Mouse (Mus musculus): ENCODE measurements around the gene Rpsa. TPM values are rescaled to one million over a fixed set of nuclear protein-coding genes. Genes with fewer than 3 reads are reported as not detected.

The Rpsa gene
- total and polyA plus RNA-seq, 2 experiments from 2014 or later, result 876 to 1,524 TPM

DNA sequence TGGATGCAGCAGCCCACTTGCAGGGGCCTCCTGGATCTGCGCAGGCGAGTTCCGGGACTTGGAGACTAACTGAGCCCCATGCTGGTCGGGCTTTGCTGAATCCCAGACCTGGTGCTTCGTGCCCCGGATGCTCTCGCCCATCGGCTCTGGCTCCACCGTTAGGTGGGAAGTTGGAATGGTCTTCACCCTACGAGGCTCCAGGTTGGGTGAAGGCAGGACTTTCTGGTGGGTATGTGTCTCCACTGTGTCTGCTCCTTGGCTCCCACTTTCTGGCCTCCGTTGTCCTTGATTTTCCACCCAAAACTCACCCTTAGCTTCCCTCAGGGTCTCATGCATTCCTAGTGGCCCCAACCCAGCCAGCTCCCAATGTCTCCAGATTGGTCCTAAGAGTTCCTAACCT is 8.0 kb downstream of the Rpsa start:
- DNase-seq (ENCODE audit: low spot score), result no peak
- Histone ChIP-seq H3K27ac (ENCODE audit: low read depth, low read length) (no peak overlapping the region), H3K4me1 (ENCODE audit: insufficient read depth, low read length) (no peaks in the 10 kb centered on the region), H3K9me3 (ENCODE audit: low read length) (no peaks in the 10 kb centered on the region), H3K4me2 (ENCODE audit: low read depth, low read length, poor library complexity, severe bottlenecking) (no peak overlapping the region), H3K36me3 (ENCODE audit: insufficient read depth, low read length) (peaks cover 21% of the 10 kb centered on the region), H3K9ac (replicated peaks; ENCODE audit: low read length, poor library complexity, severe bottlenecking) (no peak overlapping the region), H3K4me3 (ENCODE audit: low read depth, low read length) (no peak overlapping the region), H3K27me3 (ENCODE audit: insufficient read depth, low read length) (no peaks in the 10 kb centered on the region)
- no peak for TF ChIP-seq CTCF (IDR thresholded peaks at IDR 0.05)
- no peak for ATAC-seq (ENCODE audit: low FRiP score)
- WGBS, result 91% methylated on average over 11 of the region's 11 CpGs

DNA sequence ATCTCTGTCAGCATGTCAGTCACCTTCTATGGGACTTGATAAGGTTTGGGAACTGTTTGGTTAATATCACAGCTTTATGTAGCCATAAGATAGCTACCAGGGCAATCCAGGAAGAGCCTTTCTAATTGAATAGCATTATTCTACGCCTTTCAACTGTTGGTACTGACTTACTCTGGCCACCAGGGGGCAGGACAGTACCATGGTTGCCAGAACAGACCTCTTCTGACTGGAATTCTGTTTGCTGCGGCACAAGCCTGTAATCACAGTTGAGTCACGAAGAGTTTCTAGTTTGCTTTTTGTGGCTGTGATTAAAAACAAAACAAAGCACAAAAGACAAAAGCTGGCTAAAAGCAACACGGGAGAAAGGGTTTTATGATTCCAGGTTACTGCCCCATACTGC is 13.2 kb downstream of the Rpsa start:
- TF ChIP-seq CTCF (IDR thresholded peaks at IDR 0.05), result peak; percentile 97
- ATAC-seq (ENCODE audit: low FRiP score) (peak; percentile 78), DNase-seq (ENCODE audit: low spot score) (peak; percentile 89)
- Histone ChIP-seq H3K4me3 (ENCODE audit: low read depth, low read length) (no peak overlapping the region), H3K9ac (replicated peaks; ENCODE audit: low read length, poor library complexity, severe bottlenecking) (no peak overlapping the region), H3K27ac (ENCODE audit: low read depth, low read length) (no peak overlapping the region), H3K36me3 (ENCODE audit: insufficient read depth, low read length) (no peaks in the 10 kb centered on the region), H3K9me3 (ENCODE audit: low read length) (no peaks in the 10 kb centered on the region), H3K4me1 (ENCODE audit: insufficient read depth, low read length) (no peaks in the 10 kb centered on the region), H3K4me2 (ENCODE audit: low read depth, low read length, poor library complexity, severe bottlenecking) (no peak overlapping the region), H3K27me3 (ENCODE audit: insufficient read depth, low read length) (no peaks in the 10 kb centered on the region)
- WGBS, result 1% methylated on average over 4 of the region's 4 CpGs

DNA sequence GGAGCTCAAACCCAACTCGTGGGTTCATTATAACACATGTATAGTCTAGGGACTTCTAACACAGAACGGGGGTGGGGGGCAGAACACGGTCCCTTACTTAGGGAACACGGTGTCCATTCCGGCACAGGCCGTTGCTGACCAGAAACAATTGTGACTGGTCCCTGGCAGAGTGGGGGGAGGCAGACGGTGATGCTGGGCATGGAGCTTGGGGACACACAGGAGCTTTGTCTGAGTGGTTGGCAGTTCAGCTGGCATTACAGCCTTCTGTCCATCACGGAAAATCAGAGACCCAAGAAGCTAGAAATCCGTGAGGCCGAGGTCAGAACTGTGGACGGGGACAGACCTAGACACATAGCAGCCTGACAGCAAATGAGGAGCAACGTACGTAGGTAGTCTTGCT is 17.0 kb downstream of the Rpsa start:
- H3K9ac ChIP-seq (replicated peaks; ENCODE audit: low read length, poor library complexity, severe bottlenecking), result no peak overlapping the region
- ATAC-seq (ENCODE audit: low FRiP score) (no peak), DNase-seq (ENCODE audit: low spot score) (no peak)
- no peaks in the 10 kb centered on the region for H3K36me3 ChIP-seq (ENCODE audit: insufficient read depth, low read length)
- H3K27me3 ChIP-seq (ENCODE audit: insufficient read depth, low read length), result no peaks in the 10 kb centered on the region
- no peak overlapping the region for H3K4me3 ChIP-seq (ENCODE audit: low read depth, low read length)
- H3K9me3 ChIP-seq (ENCODE audit: low read length), result no peaks in the 10 kb centered on the region
- H3K27ac ChIP-seq (ENCODE audit: low read depth, low read length), result no peak overlapping the region
- no peak overlapping the region for H3K4me2 ChIP-seq (ENCODE audit: low read depth, low read length, poor library complexity, severe bottlenecking)
- 84% methylated on average over 13 of the region's 13 CpGs for WGBS
- TF ChIP-seq CTCF (IDR thresholded peaks at IDR 0.05), result no peak
- no peaks in the 10 kb centered on the region for H3K4me1 ChIP-seq (ENCODE audit: insufficient read depth, low read length)

DNA sequence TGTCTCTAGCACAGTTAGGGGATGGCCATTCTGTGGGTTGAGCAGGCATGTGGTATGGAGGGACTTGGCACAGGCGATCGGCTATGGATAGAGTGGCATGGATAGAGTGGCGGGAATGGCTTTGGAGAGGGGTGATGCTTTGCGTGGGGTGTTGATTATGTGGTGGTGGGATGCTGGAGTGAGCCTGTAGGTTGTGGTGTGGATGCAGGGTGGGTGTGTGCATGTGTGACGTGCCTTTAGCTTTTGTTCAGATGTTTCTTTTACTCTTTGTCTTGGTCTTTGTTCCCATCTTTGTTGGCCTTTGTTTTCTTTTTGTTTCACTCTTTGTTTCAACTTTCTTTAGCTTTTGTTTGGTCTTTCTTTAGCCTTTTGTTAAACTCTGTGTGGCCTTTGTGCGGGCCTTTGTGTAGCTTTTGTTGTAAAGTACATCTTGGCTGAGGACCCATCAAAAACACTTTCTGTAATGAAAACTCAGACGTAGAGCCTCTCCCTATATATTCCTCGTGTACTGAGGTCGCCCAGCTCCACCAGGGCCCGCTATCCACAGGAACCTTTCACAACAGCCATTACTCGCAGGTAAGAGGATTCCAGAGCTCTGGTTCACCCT is 21.8 kb downstream of the Rpsa start, which contains the start of gene Mobp:
Gene Mobp (plus strand): TSS at position 486 of the 607 bp plus-strand sequence.
- H3K36me3 ChIP-seq (ENCODE audit: insufficient read depth, low read length), result no peaks in the 10 kb centered on the region
- H3K4me2 ChIP-seq (ENCODE audit: low read depth, low read length, poor library complexity, severe bottlenecking), result no peak within 1 kb of the TSS
- ATAC-seq (ENCODE audit: low FRiP score), result no peak
- H3K9ac ChIP-seq (replicated peaks; ENCODE audit: low read length, poor library complexity, severe bottlenecking), result no peak within 1 kb of the TSS
- H3K27ac ChIP-seq (ENCODE audit: low read depth, low read length), result no peak within 1 kb of the TSS
- no peaks in the 10 kb centered on the region for H3K27me3 ChIP-seq (ENCODE audit: insufficient read depth, low read length)
- H3K4me3 ChIP-seq (ENCODE audit: low read depth, low read length), result no peak within 1 kb of the TSS
- H3K9me3 ChIP-seq (ENCODE audit: low read length), result no peaks in the 10 kb centered on the region
- H3K4me1 ChIP-seq (ENCODE audit: insufficient read depth, low read length), result no peaks in the 10 kb centered on the region
- no peak for TF ChIP-seq CTCF (IDR thresholded peaks at IDR 0.05)
- WGBS, result 46% methylated on average over 11 of the region's 11 CpGs
- DNase-seq (ENCODE audit: low spot score), result no peak

DNA sequence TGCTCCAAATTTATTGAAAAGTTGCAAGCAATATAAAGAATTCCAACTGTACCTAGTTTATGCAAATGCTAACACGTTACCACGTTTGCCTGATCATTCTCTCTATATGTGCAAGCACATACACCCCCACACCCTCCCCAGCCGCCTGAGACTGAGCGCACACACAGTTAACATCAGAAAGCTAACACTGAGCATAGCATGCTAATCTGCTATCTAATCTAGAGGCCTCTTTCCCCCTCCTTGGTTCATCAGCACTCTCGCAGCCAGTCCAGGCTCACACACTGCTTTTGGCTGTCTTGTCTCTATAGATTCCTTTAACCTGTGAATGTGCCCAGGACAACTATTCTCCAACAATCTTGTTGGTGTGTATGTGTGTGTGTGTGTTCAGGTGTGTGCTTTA is 23.7 kb downstream of the Rpsa start:
- H3K4me1 ChIP-seq (ENCODE audit: insufficient read depth, low read length), result no peaks in the 10 kb centered on the region
- no peak overlapping the region for H3K4me2 ChIP-seq (ENCODE audit: low read depth, low read length, poor library complexity, severe bottlenecking)
- TF ChIP-seq CTCF (IDR thresholded peaks at IDR 0.05), result no peak
- H3K27me3 ChIP-seq (ENCODE audit: insufficient read depth, low read length), result no peaks in the 10 kb centered on the region
- no peaks in the 10 kb centered on the region for H3K9me3 ChIP-seq (ENCODE audit: low read length)
- no peaks in the 10 kb centered on the region for H3K36me3 ChIP-seq (ENCODE audit: insufficient read depth, low read length)
- ATAC-seq (ENCODE audit: low FRiP score) (no peak), DNase-seq (ENCODE audit: low spot score) (no peak)
- no peak overlapping the region for H3K4me3 ChIP-seq (ENCODE audit: low read depth, low read length)
- 77% methylated on average over 5 of the region's 5 CpGs for WGBS
- H3K9ac ChIP-seq (replicated peaks; ENCODE audit: low read length, poor library complexity, severe bottlenecking), result no peak overlapping the region
- no peak overlapping the region for H3K27ac ChIP-seq (ENCODE audit: low read depth, low read length)

DNA sequence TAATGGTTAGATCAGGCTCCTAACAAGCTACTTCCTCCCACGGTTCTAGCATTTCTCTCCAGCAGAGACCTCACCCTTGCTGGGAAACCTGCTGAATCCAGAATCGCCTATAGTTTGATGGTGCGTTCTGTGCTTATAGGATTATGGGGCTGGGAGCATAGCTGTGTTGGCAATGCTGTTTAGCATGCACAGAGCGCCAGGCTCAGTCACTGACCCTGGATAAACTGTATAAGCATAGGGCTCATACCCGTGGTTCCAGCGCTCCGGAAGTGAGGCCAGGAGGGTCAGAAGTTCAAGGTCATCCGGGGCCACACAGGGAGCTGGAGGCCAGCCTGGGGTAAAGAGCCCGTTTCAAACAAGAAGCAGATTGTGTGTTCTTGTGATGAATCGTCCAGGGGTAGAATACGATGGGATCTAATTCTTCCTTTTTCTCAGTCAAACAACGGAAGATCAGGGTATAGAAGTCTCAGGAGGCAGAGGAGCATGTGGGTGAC is 24.5 kb downstream of the Rpsa start:
- H3K36me3 ChIP-seq (ENCODE audit: insufficient read depth, low read length), result no peaks in the 10 kb centered on the region
- H3K4me3 ChIP-seq (ENCODE audit: low read depth, low read length), result no peak overlapping the region
- no peak overlapping the region for H3K27ac ChIP-seq (ENCODE audit: low read depth, low read length)
- no peak for DNase-seq (ENCODE audit: low spot score)
- no peaks in the 10 kb centered on the region for H3K27me3 ChIP-seq (ENCODE audit: insufficient read depth, low read length)
- no peaks in the 10 kb centered on the region for H3K9me3 ChIP-seq (ENCODE audit: low read length)
- no peak overlapping the region for H3K4me2 ChIP-seq (ENCODE audit: low read depth, low read length, poor library complexity, severe bottlenecking)
- ATAC-seq (ENCODE audit: low FRiP score), result no peak
- no peak for TF ChIP-seq CTCF (IDR thresholded peaks at IDR 0.05)
- no peaks in the 10 kb centered on the region for H3K4me1 ChIP-seq (ENCODE audit: insufficient read depth, low read length)
- no peak overlapping the region for H3K9ac ChIP-seq (replicated peaks; ENCODE audit: low read length, poor library complexity, severe bottlenecking)
- 74% methylated on average over 12 of the region's 12 CpGs for WGBS

All from midbrain, postnatal 0 days (tissue).